Mouse (Mus musculus): ENCODE measurements around the gene Fam171a2. TPM values are rescaled to one million over a fixed set of nuclear protein-coding genes. Genes with fewer than 3 reads are reported as not detected.

Gene Fam171a2
- total RNA-seq (2021) = 100 to 1,000 TPM; 117 to 123 TPM
- long read RNA-seq, experiment 1, transcript Fam171a2-201 (8 exons, 3,118 nt) = major isoform, 17 of 30 reads
- long read RNA-seq, experiment 1, partial matches to known transcripts = 2 of 30 reads
- long read RNA-seq, experiment 1, other reads (novel, unspliced or antisense) = 11 of 30 reads
- long read RNA-seq, experiment 2, transcript Fam171a2-201 (8 exons, 3,118 nt) = major isoform, 8 of 19 reads
- long read RNA-seq, experiment 2, partial matches to known transcripts = 2 of 19 reads
- long read RNA-seq, experiment 2, other reads (novel, unspliced or antisense) = 9 of 19 reads

GRCm38 (mm10) chr11:102447497-102447896 lies at the start of gene Fam171a2:
Gene Fam171a2, minus strand, starts transcription at chr11:102447682.
- intact Hi-C loops (cut with DNase I) = no loop called here
- DNase-seq (ENCODE audit: extremely low spot score in 1 of 2, low spot score in 2 of 2) = peak; percentile 83 to 89
- H3K27ac ChIP-seq = peak within 1 kb of the TSS; percentile 97
- peak within 1 kb of the TSS; percentile 91 for H3K4me3 ChIP-seq
- TF ChIP-seq CTCF (IDR thresholded peaks at IDR 0.05) = peak; percentile 91

DNA sequence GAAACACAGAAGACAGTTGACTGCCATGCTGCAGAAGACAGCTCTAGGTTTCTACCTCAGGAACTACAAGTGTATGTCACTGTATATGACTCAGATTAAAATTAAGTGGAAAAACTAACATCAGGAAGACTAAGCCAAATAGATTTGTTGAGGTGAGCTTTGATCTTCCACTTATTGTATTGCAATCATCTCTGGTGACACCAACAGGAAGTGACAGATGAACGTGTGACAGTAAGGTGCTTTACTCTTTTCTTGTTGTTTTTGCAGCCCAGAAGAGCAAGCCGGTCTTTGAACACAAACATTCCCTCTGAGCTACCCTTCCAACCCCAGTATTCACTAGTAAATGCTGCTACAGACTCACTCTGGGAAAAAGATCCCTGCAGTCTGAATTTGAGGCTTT lies 49.2 kb upstream of the Fam171a2 start:
- no peak for TF ChIP-seq CTCF (IDR thresholded peaks at IDR 0.05)
- intact Hi-C loops (cut with DNase I) = no loop called here

DNA sequence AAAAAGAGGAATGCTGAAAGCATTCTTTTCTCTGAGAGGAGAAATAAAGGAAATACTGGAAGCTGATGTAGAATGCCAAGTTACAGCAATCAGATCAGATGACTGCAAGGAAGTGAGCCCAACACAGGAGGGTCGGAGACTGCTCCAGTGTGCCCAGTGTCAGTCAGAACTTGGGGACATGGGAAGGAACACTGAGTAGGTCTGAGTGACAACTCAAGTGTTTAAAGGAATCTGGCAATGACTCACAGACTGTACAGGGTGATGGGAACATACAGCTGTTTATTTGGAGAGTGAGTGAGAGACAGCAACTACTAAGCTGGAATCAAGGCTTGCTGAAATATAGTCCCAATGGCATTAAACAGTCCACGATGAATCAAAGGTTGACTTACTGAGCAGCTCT lies 48.7 kb upstream of the Fam171a2 start:
- DNase-seq (ENCODE audit: extremely low spot score in 1 of 2, low spot score in 2 of 2) = no peak
- no peak overlapping the region for H3K4me3 ChIP-seq
- intact Hi-C loops (cut with DNase I) = no loop called here
- TF ChIP-seq CTCF (IDR thresholded peaks at IDR 0.05) = no peak
- no peak overlapping the region for H3K27ac ChIP-seq

More for the DNA sequence above, 49.2 kb upstream of the Fam171a2 start:
- no peak overlapping the region for H3K27ac ChIP-seq
- no peak overlapping the region for H3K4me3 ChIP-seq
- no peak for DNase-seq (ENCODE audit: extremely low spot score in 1 of 2, low spot score in 2 of 2)

- Histone ChIP-seq H3K4me3 (no peak overlapping the region), H3K27ac (no peak overlapping the region)
- DNase-seq (ENCODE audit: extremely low spot score in 1 of 2, low spot score in 2 of 2) = no peak
- intact Hi-C loops (cut with DNase I) = no loop called here
- no peak for TF ChIP-seq CTCF (IDR thresholded peaks at IDR 0.05)
Measured at GRCm38 (mm10) chr11:102495742-102496141, 48.3 kb upstream of the Fam171a2 start.

- intact Hi-C loops (cut with DNase I) = no loop called here
- TF ChIP-seq CTCF (IDR thresholded peaks at IDR 0.05) = no peak
- H3K4me3 ChIP-seq = no peak overlapping the region
- DNase-seq (ENCODE audit: extremely low spot score in 1 of 2, low spot score in 2 of 2) = no peak
- no peak overlapping the region for H3K27ac ChIP-seq
Measured at GRCm38 (mm10) chr11:102495114-102495513, 47.6 kb upstream of the Fam171a2 start.

- Histone ChIP-seq H3K27ac (no peak overlapping the region), H3K4me3 (no peak overlapping the region)
- intact Hi-C loops (cut with DNase I) = no loop called here
- no peak for DNase-seq (ENCODE audit: extremely low spot score in 1 of 2, low spot score in 2 of 2)
- TF ChIP-seq CTCF (IDR thresholded peaks at IDR 0.05) = no peak
Measured at GRCm38 (mm10) chr11:102494063-102494650, 46.7 kb upstream of the Fam171a2 start.

DNA sequence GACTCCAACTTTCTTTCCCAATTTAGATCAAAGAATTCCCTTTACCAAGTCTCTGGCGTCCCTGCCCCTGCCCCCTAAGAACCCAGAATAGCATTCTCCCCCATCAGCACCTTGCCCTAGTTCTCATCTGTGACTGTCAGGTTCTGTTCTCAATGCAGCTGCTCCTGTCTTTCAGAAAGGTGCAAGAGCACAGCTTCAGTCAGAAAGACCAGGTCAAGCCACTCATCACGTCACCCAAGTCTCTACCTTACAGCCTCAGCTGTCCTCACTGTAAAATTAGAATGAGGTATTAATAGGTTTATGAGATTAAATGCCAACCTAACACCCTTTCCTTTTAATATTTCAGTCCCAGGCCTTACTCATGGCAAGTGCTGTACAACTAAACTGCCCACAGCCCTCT lies 45.8 kb upstream of the Fam171a2 start:
- TF ChIP-seq CTCF (IDR thresholded peaks at IDR 0.05) = no peak
- intact Hi-C loops (cut with DNase I) = no loop called here

DNA sequence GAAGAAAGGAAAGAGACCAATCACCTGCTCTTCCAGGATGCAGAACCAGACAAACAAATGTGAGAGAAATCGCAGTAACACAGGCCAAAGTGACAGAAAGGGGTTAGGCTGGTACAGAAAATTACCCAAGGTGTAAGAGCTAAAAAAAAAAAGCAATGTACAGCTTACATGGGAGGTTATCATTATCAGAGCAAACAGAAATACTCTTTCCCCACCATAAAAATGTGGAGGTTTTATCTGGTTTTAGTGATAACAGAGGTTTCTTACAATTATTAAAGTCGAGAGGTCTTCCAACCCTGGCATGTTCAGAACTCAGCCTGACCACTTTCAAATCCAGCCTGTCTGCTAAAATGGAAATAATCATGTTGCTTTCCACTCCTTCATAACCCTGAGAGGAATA lies 40.4 kb upstream of the Fam171a2 start:
- DNase-seq (ENCODE audit: extremely low spot score in 1 of 2, low spot score in 2 of 2) = no peak
- H3K27ac ChIP-seq = no peak overlapping the region
- H3K4me3 ChIP-seq = no peak overlapping the region
- TF ChIP-seq CTCF (IDR thresholded peaks at IDR 0.05) = no peak
- intact Hi-C loops (cut with DNase I) = loop anchor here (2.0 to 5.0 kb wide), 3 partner anchors 69 to 163 kb away; partner anchors contain the start of gene Gpatch8

More for the DNA sequence above, 45.8 kb upstream of the Fam171a2 start:
- Histone ChIP-seq H3K27ac (no peak overlapping the region), H3K4me3 (no peak overlapping the region)
- no peak for DNase-seq (ENCODE audit: extremely low spot score in 1 of 2, low spot score in 2 of 2)

- intact Hi-C loops (cut with DNase I) = loop anchor here (2.0 to 5.0 kb wide), 3 partner anchors 70 to 164 kb away; partner anchors contain the start of gene Gpatch8
- no peak for DNase-seq (ENCODE audit: extremely low spot score in 1 of 2, low spot score in 2 of 2)
- no peak overlapping the region for H3K4me3 ChIP-seq
- peak; percentile 85 for TF ChIP-seq CTCF (IDR thresholded peaks at IDR 0.05)
- no peak overlapping the region for H3K27ac ChIP-seq
Measured at GRCm38 (mm10) chr11:102486733-102487386, 39.4 kb upstream of the Fam171a2 start.

GRCm38 (mm10) chr11:102481779-102482178 lies 34.3 kb upstream of the Fam171a2 start:
- TF ChIP-seq CTCF (IDR thresholded peaks at IDR 0.05) = no peak
- no peak for DNase-seq (ENCODE audit: extremely low spot score in 1 of 2, low spot score in 2 of 2)
- intact Hi-C loops (cut with DNase I) = no loop called here
- Histone ChIP-seq H3K27ac (no peak overlapping the region), H3K4me3 (no peak overlapping the region)

- peak; percentile 47 for TF ChIP-seq CTCF (IDR thresholded peaks at IDR 0.05)
- Histone ChIP-seq H3K27ac (no peak overlapping the region), H3K4me3 (no peak overlapping the region)
- intact Hi-C loops (cut with DNase I) = no loop called here
- DNase-seq (ENCODE audit: extremely low spot score in 1 of 2, low spot score in 2 of 2) = no peak
Measured at GRCm38 (mm10) chr11:102480897-102481296, 33.4 kb upstream of the Fam171a2 start.

DNA sequence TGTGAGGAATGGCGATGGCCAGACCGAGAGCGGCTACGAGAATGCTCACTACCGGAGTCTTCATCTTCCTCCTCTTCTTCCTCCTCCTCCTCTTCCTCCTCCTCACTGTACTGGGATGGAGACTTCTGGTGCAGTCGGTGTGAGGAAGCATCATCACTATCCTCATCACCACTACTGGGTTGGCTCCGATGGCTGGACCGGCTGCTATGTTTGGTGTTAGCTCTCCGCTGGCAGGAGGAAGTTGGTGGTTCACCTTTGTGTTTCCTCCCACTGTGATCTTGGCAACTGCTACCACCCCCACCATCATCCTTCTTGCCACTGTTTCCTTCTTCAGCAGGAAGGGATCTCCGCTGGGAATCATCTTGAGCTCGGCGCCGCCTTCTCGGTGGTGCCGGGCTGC lies 32.6 kb upstream of the Fam171a2 start:
- intact Hi-C loops (cut with DNase I) = no loop called here
- Histone ChIP-seq H3K4me3 (no peak overlapping the region), H3K27ac (no peak overlapping the region)
- no peak for TF ChIP-seq CTCF (IDR thresholded peaks at IDR 0.05)
- no peak for DNase-seq (ENCODE audit: extremely low spot score in 1 of 2, low spot score in 2 of 2)

Measured in left cerebral cortex, adult 2 months (tissue).